Mouse (Mus musculus): ENCODE results near the gene Mcoln1. TPM values are rescaled to one million over a fixed set of nuclear protein-coding genes. Genes with fewer than 3 reads are reported as not detected.

Gene Mcoln1
- polyA plus RNA-seq, 1 experiment from 2014 or later: 129 TPM

DNA sequence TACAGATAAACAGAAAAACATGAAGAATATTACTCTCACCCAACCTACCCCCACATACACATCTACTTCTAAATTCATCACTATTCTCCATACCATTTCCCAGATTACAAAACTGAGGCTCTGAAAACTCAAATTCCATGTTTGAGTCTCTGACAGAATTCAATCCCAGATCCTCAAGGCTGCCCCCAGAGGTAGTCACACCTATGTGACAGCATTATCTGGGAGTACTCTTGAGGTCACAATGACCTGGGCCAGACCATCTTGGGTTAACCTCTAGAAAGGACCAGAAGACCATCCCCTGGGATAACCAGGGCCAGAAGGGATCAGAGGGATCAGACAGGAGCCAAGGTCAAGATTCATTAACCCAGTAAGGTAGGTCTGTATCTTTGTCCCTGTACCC, 29.7 kb upstream of the Mcoln1 start, which contains the start of gene Tex45:
Tex45 (plus strand) TSS at position 301 of the 400 bp plus-strand sequence.
- Histone ChIP-seq H3K9me3 (replicated peaks; ENCODE audit: control insufficient read depth, low read length, poor library complexity, severe bottlenecking) (no peaks in the 10 kb centered on the region), H3K27ac (ENCODE audit: low read length) (no peak within 1 kb of the TSS), H3K4me1 (ENCODE audit: control insufficient read depth, insufficient read depth, low read length) (peaks cover 15% of the 10 kb centered on the region), H3K36me3 (ENCODE audit: control insufficient read depth, insufficient read depth, low read length) (no peaks in the 10 kb centered on the region), H3K9ac (ENCODE audit: low read depth, low read length) (no peak within 1 kb of the TSS), H3K27me3 (ENCODE audit: control insufficient read depth, insufficient read depth, low read depth, low read length) (no peaks in the 10 kb centered on the region), H3K4me2 (ENCODE audit: low read length) (no peak within 1 kb of the TSS), H3K4me3 (ENCODE audit: low read depth, low read length) (no peak within 1 kb of the TSS)
- ATAC-seq: no peak

DNA sequence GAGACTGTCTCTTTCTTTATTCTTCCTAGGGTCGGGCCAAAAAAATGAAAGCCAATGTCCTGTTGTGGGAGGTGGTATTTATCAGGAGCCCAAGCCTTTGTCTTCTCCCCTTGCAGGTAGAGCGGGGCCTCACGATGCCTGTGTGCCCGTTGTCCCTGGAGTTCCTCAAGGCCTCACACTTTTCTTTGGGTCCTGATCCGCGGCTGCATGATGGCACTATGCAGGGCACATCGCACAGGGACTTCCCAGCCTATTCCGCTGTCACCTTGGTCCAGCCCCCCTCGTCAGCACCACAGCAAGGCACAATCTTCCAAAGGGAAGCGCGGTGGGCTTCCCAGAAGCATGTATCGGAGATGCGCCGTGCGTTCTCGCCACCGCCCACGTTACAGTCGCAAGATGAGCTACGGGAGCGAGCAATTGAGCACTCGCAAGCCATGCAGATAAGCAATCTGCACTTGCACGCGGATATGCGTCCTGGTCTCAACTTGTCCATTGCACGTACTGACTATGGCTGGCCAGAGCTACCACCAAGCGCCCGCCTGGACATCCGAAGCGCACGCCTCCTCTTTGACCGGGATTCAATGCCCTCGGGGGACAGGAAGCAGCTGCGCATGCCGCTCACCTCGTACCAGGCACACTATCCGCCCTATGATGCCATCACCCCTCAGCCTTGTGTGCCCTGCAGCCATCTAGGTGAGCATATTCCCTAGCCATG, 24.4 kb upstream of the Mcoln1 start:
- WGBS: 26% methylated on average over 37 of the region's 37 CpGs
- Histone ChIP-seq H3K9ac (ENCODE audit: low read depth, low read length) (peak overlapping the region; percentile 43), H3K4me2 (ENCODE audit: low read length) (peak overlapping the region; percentile 52), H3K4me3 (ENCODE audit: low read depth, low read length) (peak overlapping the region; percentile 25), H3K36me3 (ENCODE audit: control insufficient read depth, insufficient read depth, low read length) (no peaks in the 10 kb centered on the region), H3K9me3 (replicated peaks; ENCODE audit: control insufficient read depth, low read length, poor library complexity, severe bottlenecking) (no peaks in the 10 kb centered on the region), H3K4me1 (ENCODE audit: control insufficient read depth, insufficient read depth, low read length) (no peaks in the 10 kb centered on the region), H3K27me3 (ENCODE audit: control insufficient read depth, insufficient read depth, low read depth, low read length) (no peaks in the 10 kb centered on the region), H3K27ac (ENCODE audit: low read length) (no peak overlapping the region)
- peak; percentile 64 for ATAC-seq

DNA sequence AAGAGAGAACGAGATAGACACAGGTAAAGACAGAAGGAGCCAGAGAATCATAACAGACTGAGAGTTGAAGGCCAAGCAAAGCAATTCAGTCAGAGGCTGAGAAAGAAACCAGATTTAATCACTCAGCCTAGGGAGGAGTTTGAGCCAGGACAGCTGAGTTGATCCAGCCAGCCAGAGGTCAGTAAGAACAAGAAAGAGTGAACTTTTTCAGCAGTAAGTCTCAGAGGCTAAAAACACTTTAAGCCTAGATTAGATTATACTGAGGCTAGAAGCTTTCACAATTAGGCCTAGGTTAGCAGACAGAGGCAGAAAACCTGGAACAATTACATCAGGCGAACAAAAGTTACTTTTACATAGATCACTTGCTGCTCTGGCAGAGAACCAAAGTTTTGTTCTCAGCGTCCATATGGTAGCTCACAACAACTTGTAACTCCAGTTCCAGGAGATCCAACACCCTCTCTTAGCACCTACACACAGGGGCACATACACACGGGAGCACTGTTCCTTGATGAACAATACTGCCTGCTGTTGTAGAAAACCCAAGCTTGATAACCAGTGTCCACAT, 20.0 kb upstream of the Mcoln1 start:
- Histone ChIP-seq H3K36me3 (ENCODE audit: control insufficient read depth, insufficient read depth, low read length) (no peaks in the 10 kb centered on the region), H3K27ac (ENCODE audit: low read length) (no peak overlapping the region), H3K4me3 (ENCODE audit: low read depth, low read length) (no peak overlapping the region), H3K9me3 (replicated peaks; ENCODE audit: control insufficient read depth, low read length, poor library complexity, severe bottlenecking) (no peaks in the 10 kb centered on the region), H3K27me3 (ENCODE audit: control insufficient read depth, insufficient read depth, low read depth, low read length) (no peaks in the 10 kb centered on the region), H3K9ac (ENCODE audit: low read depth, low read length) (no peak overlapping the region), H3K4me2 (ENCODE audit: low read length) (no peak overlapping the region), H3K4me1 (ENCODE audit: control insufficient read depth, insufficient read depth, low read length) (no peaks in the 10 kb centered on the region)
- ATAC-seq: no peak
- WGBS: 81% methylated on average over 4 of the region's 4 CpGs

DNA sequence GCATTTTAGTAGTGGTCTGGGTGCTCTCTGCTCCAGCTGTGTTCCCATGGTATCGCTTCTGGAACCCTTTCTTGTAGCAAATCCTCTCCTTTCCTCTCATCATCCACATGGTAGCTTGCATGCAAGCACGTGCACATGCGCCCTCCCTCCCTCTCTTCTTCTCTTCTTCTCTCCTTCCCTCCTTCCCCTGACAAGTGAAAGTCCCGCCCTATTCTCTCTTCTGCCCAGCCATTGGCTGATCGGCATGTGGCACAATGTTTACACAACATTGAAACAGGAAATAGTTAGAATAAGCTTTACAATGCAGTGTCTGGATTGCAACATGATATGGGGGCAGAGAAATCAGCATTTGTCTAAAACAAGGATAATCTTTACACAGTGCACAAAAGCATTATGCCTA, 18.7 kb upstream of the Mcoln1 start:
- no peak overlapping the region for H3K4me3 ChIP-seq (ENCODE audit: low read depth, low read length)
- H3K36me3 ChIP-seq (ENCODE audit: control insufficient read depth, insufficient read depth, low read length): no peaks in the 10 kb centered on the region
- H3K9ac ChIP-seq (ENCODE audit: low read depth, low read length): no peak overlapping the region
- H3K4me2 ChIP-seq (ENCODE audit: low read length): no peak overlapping the region
- no peak for ATAC-seq
- H3K27ac ChIP-seq (ENCODE audit: low read length): no peak overlapping the region
- no peaks in the 10 kb centered on the region for H3K4me1 ChIP-seq (ENCODE audit: control insufficient read depth, insufficient read depth, low read length)
- no peaks in the 10 kb centered on the region for H3K27me3 ChIP-seq (ENCODE audit: control insufficient read depth, insufficient read depth, low read depth, low read length)
- no peaks in the 10 kb centered on the region for H3K9me3 ChIP-seq (replicated peaks; ENCODE audit: control insufficient read depth, low read length, poor library complexity, severe bottlenecking)
- WGBS: 65% methylated on average over 5 of the region's 5 CpGs

DNA sequence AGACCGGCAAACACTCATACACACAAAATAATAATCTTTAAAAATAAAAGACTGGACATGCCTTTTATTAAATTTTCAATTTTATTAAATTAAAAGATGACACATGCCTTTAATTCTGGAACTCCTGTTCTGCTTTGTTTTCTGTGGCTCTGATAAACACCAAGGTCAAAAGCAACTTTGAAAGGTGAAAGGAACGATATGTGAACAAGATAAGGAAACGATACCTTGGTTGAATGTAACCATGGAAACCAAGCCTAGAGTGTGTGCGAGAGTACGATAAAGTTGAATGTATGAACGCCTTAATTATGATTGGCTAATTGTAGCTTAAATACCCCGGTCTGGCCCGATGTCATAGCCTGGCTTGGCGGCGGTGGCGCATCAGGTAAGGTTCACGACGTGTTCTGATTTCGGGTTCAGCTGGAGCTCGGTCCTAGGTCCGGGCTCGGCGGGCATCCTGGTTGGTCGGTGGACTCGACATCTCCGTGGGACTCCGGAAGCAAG, 18.0 kb upstream of the Mcoln1 start:
- Histone ChIP-seq H3K4me2 (ENCODE audit: low read length) (no peak overlapping the region), H3K4me1 (ENCODE audit: control insufficient read depth, insufficient read depth, low read length) (no peaks in the 10 kb centered on the region), H3K27me3 (ENCODE audit: control insufficient read depth, insufficient read depth, low read depth, low read length) (no peaks in the 10 kb centered on the region), H3K9ac (ENCODE audit: low read depth, low read length) (no peak overlapping the region), H3K27ac (ENCODE audit: low read length) (no peak overlapping the region), H3K4me3 (ENCODE audit: low read depth, low read length) (no peak overlapping the region), H3K9me3 (replicated peaks; ENCODE audit: control insufficient read depth, low read length, poor library complexity, severe bottlenecking) (no peaks in the 10 kb centered on the region), H3K36me3 (ENCODE audit: control insufficient read depth, insufficient read depth, low read length) (no peaks in the 10 kb centered on the region)
- ATAC-seq: no peak
- 86% methylated on average over 22 of the region's 22 CpGs for WGBS

DNA sequence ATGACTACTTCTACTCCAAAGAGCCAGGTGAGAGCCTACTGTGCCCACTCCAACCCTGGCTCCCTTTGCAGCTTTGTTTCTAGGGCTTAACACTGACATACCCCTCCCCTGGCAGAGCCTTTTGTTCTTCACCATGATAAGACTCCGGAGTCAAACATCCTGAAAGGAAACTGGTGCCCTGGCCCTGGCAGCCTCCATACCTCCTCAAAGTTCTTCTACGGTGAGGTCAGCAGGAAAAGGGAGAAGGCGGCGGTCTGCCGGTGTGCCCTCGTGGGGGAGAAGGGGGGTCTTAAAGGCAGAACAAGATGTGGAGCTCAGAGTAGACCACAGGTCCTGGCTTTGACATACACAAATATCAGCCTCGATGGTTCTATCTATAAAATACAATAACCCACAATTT, 16.7 kb upstream of the Mcoln1 start:
- WGBS: 89% methylated on average over 7 of the region's 7 CpGs
- H3K4me2 ChIP-seq (ENCODE audit: low read length): no peak overlapping the region
- ATAC-seq: no peak
- H3K4me3 ChIP-seq (ENCODE audit: low read depth, low read length): no peak overlapping the region
- no peaks in the 10 kb centered on the region for H3K27me3 ChIP-seq (ENCODE audit: control insufficient read depth, insufficient read depth, low read depth, low read length)
- H3K27ac ChIP-seq (ENCODE audit: low read length): no peak overlapping the region
- no peaks in the 10 kb centered on the region for H3K36me3 ChIP-seq (ENCODE audit: control insufficient read depth, insufficient read depth, low read length)
- H3K9ac ChIP-seq (ENCODE audit: low read depth, low read length): no peak overlapping the region
- no peaks in the 10 kb centered on the region for H3K4me1 ChIP-seq (ENCODE audit: control insufficient read depth, insufficient read depth, low read length)
- H3K9me3 ChIP-seq (replicated peaks; ENCODE audit: control insufficient read depth, low read length, poor library complexity, severe bottlenecking): no peaks in the 10 kb centered on the region

DNA sequence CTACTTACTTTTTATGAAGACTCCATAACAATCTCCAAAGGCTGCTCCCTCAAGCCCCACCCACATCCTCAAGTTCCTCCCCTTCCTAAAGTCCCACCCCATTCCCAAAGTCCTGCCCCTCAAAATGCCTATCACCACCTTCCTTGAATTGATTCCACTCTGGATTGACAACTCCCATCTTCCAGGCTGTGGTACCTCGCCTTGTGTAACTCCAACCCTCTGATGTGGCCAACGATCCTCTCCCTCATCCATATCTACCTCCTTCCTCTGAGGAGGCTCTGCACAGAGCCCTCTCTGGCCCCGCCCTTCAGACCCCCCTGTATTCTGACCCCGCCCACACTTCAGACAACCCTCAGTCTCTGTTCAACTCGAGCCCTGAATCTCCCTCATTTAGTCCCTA, 15.1 kb upstream of the Mcoln1 start:
- Histone ChIP-seq H3K9me3 (replicated peaks; ENCODE audit: control insufficient read depth, low read length, poor library complexity, severe bottlenecking) (no peaks in the 10 kb centered on the region), H3K36me3 (ENCODE audit: control insufficient read depth, insufficient read depth, low read length) (no peaks in the 10 kb centered on the region), H3K27ac (ENCODE audit: low read length) (no peak overlapping the region), H3K27me3 (ENCODE audit: control insufficient read depth, insufficient read depth, low read depth, low read length) (no peaks in the 10 kb centered on the region), H3K4me1 (ENCODE audit: control insufficient read depth, insufficient read depth, low read length) (no peaks in the 10 kb centered on the region), H3K4me2 (ENCODE audit: low read length) (no peak overlapping the region), H3K4me3 (ENCODE audit: low read depth, low read length) (no peak overlapping the region), H3K9ac (ENCODE audit: low read depth, low read length) (no peak overlapping the region)
- ATAC-seq: no peak
- WGBS: 21% methylated on average over 5 of the region's 5 CpGs

DNA sequence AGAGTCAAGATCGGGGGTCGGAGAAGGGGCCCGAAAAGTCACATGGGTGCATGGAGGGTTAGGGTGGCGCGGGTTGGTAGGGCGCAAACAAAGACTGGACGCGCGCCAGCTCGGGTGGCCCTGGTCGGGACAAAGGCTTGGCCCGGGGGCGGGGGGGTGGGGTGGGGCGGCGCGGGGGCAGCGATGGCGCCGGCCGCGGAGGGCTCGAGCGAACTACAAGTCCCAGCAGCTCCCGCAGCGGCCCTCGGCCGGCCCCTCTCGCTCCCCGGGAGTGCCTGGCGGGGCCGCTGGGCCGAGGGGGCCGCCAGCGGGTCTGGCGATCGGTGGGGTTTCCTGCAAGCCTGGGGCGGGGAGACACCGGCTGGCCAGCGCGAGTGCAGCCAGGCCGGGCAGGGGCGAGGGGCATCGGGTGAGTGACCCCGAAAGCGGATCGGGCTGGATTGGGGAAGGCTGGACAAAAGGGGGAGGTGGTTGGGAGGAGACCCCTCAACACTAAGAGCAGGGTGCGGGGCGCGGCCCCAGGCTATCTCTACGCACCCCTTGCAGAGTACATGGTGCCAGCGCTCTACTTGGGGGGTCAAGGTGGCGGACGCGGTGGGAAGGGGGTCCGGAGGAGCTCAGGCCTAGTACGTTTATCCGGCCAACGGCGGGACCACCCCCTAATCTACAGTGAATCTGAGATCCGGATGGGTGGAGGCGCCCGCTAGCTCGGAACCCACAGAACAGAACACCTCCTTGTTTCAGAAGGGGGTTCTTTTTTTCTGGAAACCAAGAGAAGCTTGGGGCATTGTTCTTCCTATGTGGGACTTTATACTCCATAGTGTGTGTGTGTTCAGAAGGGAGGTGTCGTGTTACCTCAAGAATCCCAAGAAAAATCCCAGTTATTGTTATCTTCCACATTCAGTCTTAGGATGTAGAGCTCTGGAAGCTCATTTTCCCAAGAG, 7.1 kb upstream of the Mcoln1 start, which contains the start of gene Zfp358:
Zfp358 (plus strand) TSS at position 238 of the 944 bp plus-strand sequence.
- Histone ChIP-seq H3K9me3 (replicated peaks; ENCODE audit: control insufficient read depth, low read length, poor library complexity, severe bottlenecking) (no peaks in the 10 kb centered on the region; the same call in 1 of the 2 replicates), H3K27me3 (ENCODE audit: control insufficient read depth, insufficient read depth, low read depth, low read length) (no peaks in the 10 kb centered on the region), H3K4me2 (ENCODE audit: low read length) (peak within 1 kb of the TSS; percentile 71), H3K9ac (ENCODE audit: low read depth, low read length) (peak within 1 kb of the TSS; percentile 93), H3K27ac (ENCODE audit: low read length) (peak within 1 kb of the TSS; percentile 93), H3K4me1 (ENCODE audit: control insufficient read depth, insufficient read depth, low read length) (peaks cover 14% of the 10 kb centered on the region), H3K4me3 (ENCODE audit: low read depth, low read length) (peak within 1 kb of the TSS; percentile 64), H3K36me3 (ENCODE audit: control insufficient read depth, insufficient read depth, low read length) (peaks cover 23% of the 10 kb centered on the region)
- under 1% methylated on average over 56 of the region's 64 CpGs for WGBS
- peak; percentile 91 for ATAC-seq

Data from midbrain, embryonic 16.5 days (tissue).